Mouse (Mus musculus): ENCODE measurements around the gene Gpr31b. TPM values are rescaled to one million over a fixed set of nuclear protein-coding genes. Genes with fewer than 3 reads are reported as not detected.
"Not testable (repeated sequence)": the region's sequence is repeated elsewhere in the genome, so short reads cannot be mapped to it uniquely, and the experiment has no call there.

Gpr31b gene
- polyA plus RNA-seq (2016; fragmentation: Nextera tagmentation; extraction: Ambion mirVana) = not detected in 2 replicates

DNA sequence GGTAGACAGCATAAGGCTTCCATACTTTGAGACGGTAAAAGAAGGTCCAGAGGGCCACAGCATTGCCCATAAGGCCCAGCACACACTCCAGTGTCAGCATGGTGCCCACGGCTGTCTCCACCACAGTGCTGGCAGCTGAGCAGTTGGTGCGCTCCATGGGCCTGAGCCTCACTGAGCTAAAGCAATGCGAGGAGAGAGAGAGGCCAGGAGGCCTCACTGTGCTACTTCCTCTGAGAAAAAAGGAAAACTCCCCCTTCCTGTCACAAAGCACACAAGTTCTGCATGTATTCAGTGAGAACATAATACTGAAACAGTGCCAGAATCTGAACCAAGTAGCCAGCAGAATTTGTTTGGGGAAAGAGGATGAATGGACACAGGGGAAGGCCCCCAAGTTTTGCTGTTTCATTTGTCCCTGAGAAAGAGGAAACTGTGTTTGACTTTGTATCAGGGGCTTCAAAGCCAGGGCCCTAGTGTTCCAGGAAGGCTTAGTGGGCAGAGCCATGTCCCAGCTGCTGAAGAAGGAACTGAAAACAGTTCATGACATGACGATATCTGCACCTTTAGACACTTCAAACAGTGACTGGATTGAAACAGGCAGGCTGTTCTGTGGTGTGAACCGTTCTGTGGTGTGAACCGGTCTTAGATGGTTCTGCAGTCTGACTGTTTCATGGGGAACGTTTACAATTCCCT is at the start of gene Gpr31b:
TSS of gene Gpr31b (minus strand) at position 173 of the 690 bp plus-strand sequence.
- not testable (repeated sequence) for H3K4me1 ChIP-seq; H3K4me3 ChIP-seq; H3K27ac ChIP-seq; H3K36me3 ChIP-seq; H3K9me3 ChIP-seq; DNase-seq (ENCODE audit: low spot score); H3K27me3 ChIP-seq (ENCODE audit: insufficient read depth, poor library complexity, severe bottlenecking)
- 61% methylated on average over 2 of the region's 8 CpGs for WGBS

DNA sequence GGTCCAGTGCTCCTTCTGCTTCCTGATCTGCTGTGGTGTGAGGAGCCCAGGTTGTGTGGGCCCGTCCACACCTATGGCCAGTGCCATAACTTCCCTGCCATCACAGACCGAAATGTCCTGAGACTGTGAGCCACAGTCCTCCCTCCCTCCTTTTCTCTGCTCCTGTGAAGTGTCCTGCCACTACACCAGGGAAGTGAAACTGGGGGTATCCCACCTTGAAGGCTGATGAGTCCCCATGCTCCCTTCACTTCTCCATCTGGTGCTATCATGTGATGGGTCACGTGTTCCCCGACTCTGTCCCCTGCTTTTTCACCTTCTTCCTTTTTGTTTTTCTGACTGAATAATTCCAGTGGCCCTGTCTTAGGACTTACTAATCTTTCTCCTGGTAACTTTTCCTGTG is 40.9 kb upstream of the Gpr31b start:
- not testable (repeated sequence) for H3K36me3 ChIP-seq; H3K27me3 ChIP-seq (ENCODE audit: insufficient read depth, poor library complexity, severe bottlenecking); H3K4me1 ChIP-seq; H3K9me3 ChIP-seq; DNase-seq (ENCODE audit: low spot score); H3K4me3 ChIP-seq; H3K27ac ChIP-seq
- WGBS = 83% methylated on average over 3 of the region's 4 CpGs

DNA sequence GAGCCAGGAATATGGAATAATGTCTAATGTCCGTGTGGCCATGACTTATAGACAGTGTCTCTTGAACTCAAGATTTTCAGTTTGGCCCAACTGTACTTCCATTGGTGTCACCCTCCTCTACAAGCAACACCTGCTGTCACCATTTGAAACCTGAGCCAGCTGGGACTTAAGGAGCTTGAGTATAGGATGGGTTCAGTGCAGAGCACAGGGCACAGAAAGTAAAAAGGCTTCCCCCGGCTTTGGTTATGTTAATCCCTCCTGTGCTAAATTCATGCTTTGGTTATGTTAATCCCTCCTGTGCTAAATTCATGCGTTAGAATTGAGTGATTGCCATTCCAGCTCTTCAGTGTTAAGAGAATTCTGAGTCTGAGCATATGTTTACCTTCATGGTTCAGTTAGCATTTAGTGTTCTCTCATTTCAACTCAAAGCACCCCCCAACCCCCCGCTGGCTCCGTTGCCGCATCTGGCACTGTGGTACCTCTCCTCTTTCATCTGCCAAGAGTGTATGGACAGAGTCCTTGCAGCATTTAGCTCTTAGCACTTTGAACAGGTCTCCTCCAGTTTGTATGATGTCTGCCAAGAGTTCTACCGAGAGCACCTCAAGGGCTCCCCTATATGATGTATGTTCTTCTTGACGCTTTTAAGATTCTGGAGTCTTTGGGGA is 40.1 kb upstream of the Gpr31b start:
- not testable (repeated sequence) for H3K27me3 ChIP-seq (ENCODE audit: insufficient read depth, poor library complexity, severe bottlenecking); H3K9me3 ChIP-seq; H3K4me3 ChIP-seq; H3K4me1 ChIP-seq; H3K27ac ChIP-seq; DNase-seq (ENCODE audit: low spot score); H3K36me3 ChIP-seq
- 60% methylated on average over 8 of the region's 8 CpGs for WGBS

- not testable (repeated sequence) for H3K9me3 ChIP-seq; DNase-seq (ENCODE audit: low spot score); H3K4me3 ChIP-seq; H3K27ac ChIP-seq; H3K27me3 ChIP-seq (ENCODE audit: insufficient read depth, poor library complexity, severe bottlenecking); H3K36me3 ChIP-seq; H3K4me1 ChIP-seq
- WGBS = no CpG with 5 or more reads among the region's 1 CpGs
Measured at GRCm38 (mm10) chr17:13091510-13091909, 39.4 kb upstream of the Gpr31b start.

- not testable (repeated sequence) for H3K9me3 ChIP-seq; H3K27me3 ChIP-seq (ENCODE audit: insufficient read depth, poor library complexity, severe bottlenecking); H3K4me1 ChIP-seq; H3K27ac ChIP-seq; H3K4me3 ChIP-seq; DNase-seq (ENCODE audit: low spot score); H3K36me3 ChIP-seq
- 70% methylated on average over 4 of the region's 5 CpGs for WGBS
Measured at GRCm38 (mm10) chr17:13069227-13069626, 17.1 kb upstream of the Gpr31b start.

DNA sequence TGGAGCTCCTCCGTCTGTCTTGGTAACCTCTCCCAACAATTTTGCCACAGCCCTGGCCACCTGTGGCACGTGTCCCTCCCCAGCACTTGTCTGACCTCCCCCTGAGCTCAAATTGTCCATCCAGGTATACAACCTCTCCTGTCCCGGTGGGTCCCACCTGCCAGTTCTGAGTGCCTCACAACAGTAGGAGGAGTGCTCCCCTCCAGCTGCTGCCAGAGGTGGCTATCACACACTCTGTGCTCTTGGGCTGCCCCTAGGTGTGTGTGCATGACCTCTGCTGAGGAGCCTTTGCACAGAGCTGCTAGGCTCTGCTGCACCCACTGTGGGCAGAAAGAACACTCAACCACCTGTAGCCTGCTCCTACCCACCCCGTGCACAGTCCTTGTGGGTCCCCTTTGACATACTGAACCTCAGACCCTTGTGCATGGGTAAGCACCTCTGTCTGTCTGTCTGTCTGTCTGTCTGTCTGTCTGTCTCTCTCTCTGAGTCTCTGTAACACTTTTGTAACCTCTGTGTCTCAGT is 15.8 kb upstream of the Gpr31b start:
- H3K36me3 ChIP-seq; H3K4me1 ChIP-seq; H3K27me3 ChIP-seq (ENCODE audit: insufficient read depth, poor library complexity, severe bottlenecking); H3K4me3 ChIP-seq; H3K9me3 ChIP-seq; H3K27ac ChIP-seq; DNase-seq (ENCODE audit: low spot score): not testable (repeated sequence)
- WGBS = 86% methylated on average over 1 of the region's 4 CpGs

GRCm38 (mm10) chr17:13062882-13063281 is 10.8 kb upstream of the Gpr31b start:
- H3K4me3 ChIP-seq; H3K27ac ChIP-seq; H3K27me3 ChIP-seq (ENCODE audit: insufficient read depth, poor library complexity, severe bottlenecking); H3K9me3 ChIP-seq; H3K4me1 ChIP-seq; H3K36me3 ChIP-seq: not testable (repeated sequence)
- DNase-seq (ENCODE audit: low spot score) = peak; percentile 72
- 44% methylated on average over 7 of the region's 7 CpGs for WGBS

DNA sequence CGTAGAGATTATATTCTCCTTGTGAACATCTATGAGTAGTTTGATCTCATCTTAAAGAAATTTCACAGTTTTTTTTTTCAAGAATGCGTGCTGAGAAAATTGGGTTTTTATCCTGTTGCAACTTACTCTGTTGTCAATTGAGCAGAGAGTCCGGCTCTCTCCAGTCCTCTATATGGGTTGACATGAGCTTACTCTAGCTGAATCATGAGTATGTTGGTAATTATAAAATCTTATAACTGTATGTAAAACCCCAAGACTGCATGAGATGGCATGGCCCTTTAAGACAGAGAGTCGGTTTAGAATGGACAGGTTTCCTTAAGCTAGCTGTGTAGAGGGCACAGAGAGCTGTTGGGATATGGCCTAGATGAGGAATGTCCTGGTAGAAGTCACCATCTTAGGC is 8.7 kb upstream of the Gpr31b start, which contains the start of gene Tcp10b:
TSS of gene Tcp10b (plus strand) at position 301 of the 400 bp plus-strand sequence.
- not testable (repeated sequence) for H3K4me1 ChIP-seq; DNase-seq (ENCODE audit: low spot score); H3K4me3 ChIP-seq; H3K27ac ChIP-seq; H3K9me3 ChIP-seq; H3K27me3 ChIP-seq (ENCODE audit: insufficient read depth, poor library complexity, severe bottlenecking); H3K36me3 ChIP-seq
- 85% methylated on average over 4 of the region's 4 CpGs for WGBS

- not testable (repeated sequence) for H3K27ac ChIP-seq; H3K27me3 ChIP-seq (ENCODE audit: insufficient read depth, poor library complexity, severe bottlenecking); H3K36me3 ChIP-seq; H3K4me1 ChIP-seq; H3K9me3 ChIP-seq; H3K4me3 ChIP-seq
- DNase-seq (ENCODE audit: low spot score) = peak; percentile 66
- WGBS = 17% methylated on average over 4 of the region's 4 CpGs
Measured at GRCm38 (mm10) chr17:13043846-13044673, 8.0 kb downstream of the Gpr31b start.

GRCm38 (mm10) chr17:13036627-13037192 is 15.4 kb downstream of the Gpr31b start:
- not testable (repeated sequence) for H3K4me1 ChIP-seq
- 72% methylated on average over 4 of the region's 12 CpGs for WGBS

GRCm38 (mm10) chr17:13013316-13013715 is 38.8 kb downstream of the Gpr31b start:
- no peaks in the 10 kb centered on the region for H3K27me3 ChIP-seq (ENCODE audit: insufficient read depth, poor library complexity, severe bottlenecking)
- H3K9me3 ChIP-seq = no peaks in the 10 kb centered on the region
- H3K36me3 ChIP-seq = peaks cover 58% of the 10 kb centered on the region
- peaks cover 7% of the 10 kb centered on the region; the same call in 1 of the 2 replicates for H3K4me1 ChIP-seq
- no peak overlapping the region for H3K27ac ChIP-seq
- no peak for DNase-seq (ENCODE audit: low spot score)
- WGBS = 84% methylated on average over 3 of the region's 3 CpGs
- H3K4me3 ChIP-seq = no peak overlapping the region

More at GRCm38 (mm10) chr17:13036627-13037192, 15.4 kb downstream of the Gpr31b start:
- H3K36me3 ChIP-seq; H3K27me3 ChIP-seq (ENCODE audit: insufficient read depth, poor library complexity, severe bottlenecking); H3K4me3 ChIP-seq; DNase-seq (ENCODE audit: low spot score); H3K9me3 ChIP-seq; H3K27ac ChIP-seq: not testable (repeated sequence)

DNA sequence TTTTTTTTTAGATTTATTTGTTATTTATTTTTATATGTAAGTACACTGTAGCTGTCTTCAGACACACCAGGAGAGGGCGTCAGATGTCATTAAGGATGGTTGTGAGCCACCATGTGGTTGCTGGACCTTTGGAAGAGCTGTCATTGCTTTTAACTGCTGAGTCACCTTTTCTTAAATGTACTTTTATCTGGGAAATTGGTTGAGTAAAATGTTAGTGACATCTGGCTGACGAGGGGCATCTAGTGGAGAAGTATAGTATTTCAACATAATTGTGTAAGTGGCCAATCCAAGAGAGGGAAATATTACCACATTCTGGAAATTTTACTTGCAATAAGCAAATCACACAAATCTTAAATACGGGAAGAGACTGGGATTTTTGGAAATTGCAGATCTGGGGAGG is 42.2 kb downstream of the Gpr31b start:
- H3K27ac ChIP-seq = no peak overlapping the region
- peaks cover 42% of the 10 kb centered on the region for H3K36me3 ChIP-seq
- no peak overlapping the region for H3K4me3 ChIP-seq
- H3K9me3 ChIP-seq = no peaks in the 10 kb centered on the region
- no peak for DNase-seq (ENCODE audit: low spot score)
- H3K4me1 ChIP-seq = peaks cover 14% of the 10 kb centered on the region
- 50% methylated on average over 3 of the region's 3 CpGs for WGBS
- H3K27me3 ChIP-seq (ENCODE audit: insufficient read depth, poor library complexity, severe bottlenecking) = no peaks in the 10 kb centered on the region

All from heart, embryonic 10.5 days (tissue).